Mouse (Mus musculus): ENCODE results near the gene Ctbp1. TPM values are rescaled to one million over a fixed set of nuclear protein-coding genes. Genes with fewer than 3 reads are reported as not detected.

Ctbp1 gene
- polyA plus RNA-seq (2012; rRNA removed; ENCODE audit: low replicate concordance) = 202 and 391 TPM in 2 replicates

GRCm38 (mm10) chr5:33274953-33275454 lies at the start of gene Ctbp1:
Gene Ctbp1 (minus strand): TSS chr5:33274994.

GRCm38 (mm10) chr5:33218081-33218480 lies 56.7 kb downstream of the Ctbp1 start, which contains the start of gene Spon2:
Gene Spon2 (minus strand): TSS chr5:33218455.

Other genes starting within 250 kb of the Ctbp1 start
- 1.7 and 1.8 TPM in 2 replicates for gene Slc5a1, start 170.8 kb downstream of the Ctbp1 start, polyA plus RNA-seq (2012; rRNA removed; ENCODE audit: low replicate concordance)
- gene Spon2, start 56.5 kb downstream of the Ctbp1 start, polyA plus RNA-seq (2012; rRNA removed; ENCODE audit: low replicate concordance) = 91.2 and 91.3 TPM in 2 replicates
- gene Maea, start 60.5 kb upstream of the Ctbp1 start, polyA plus RNA-seq (2012; rRNA removed; ENCODE audit: low replicate concordance) = 104 and 106 TPM in 2 replicates
- 6.4 and 9.0 TPM in 2 replicates for gene Uvssa, start 103.6 kb upstream of the Ctbp1 start, polyA plus RNA-seq (2012; rRNA removed; ENCODE audit: low replicate concordance)
- gene Nkx1-1, start 159.0 kb upstream of the Ctbp1 start, polyA plus RNA-seq (2012; rRNA removed; ENCODE audit: low replicate concordance) = not detected in 2 replicates